Mouse (Mus musculus) spleen, postnatal 10 days (tissue): ENCODE results near the gene Tmem216.

Experiments used
- DNase-seq, 2 experiments: peaks; one replicate each; pipeline ENCODE4 v3.0.0; 2021 to 2022; ENCODE audit warnings: low spot score in 2 of 2

Gene Tmem216

GRCm38 (mm10) chr19:10555624-10556510 is at the start of gene Tmem216:
TSS of gene Tmem216 (minus strand) at chr19:10556238.
- DNase-seq = peak; percentile 74 to 91

GRCm38 (mm10) chr19:10605293-10605900 is 49.4 kb upstream of the Tmem216 start, which contains the start of the genes Ddb1 and Tkfc:
TSS of gene Ddb1 (plus strand) at chr19:10605327.
TSS of gene Tkfc (minus strand) at chr19:10605654.
- DNase-seq = peak; percentile 100

- peak; percentile 28 to 31 for DNase-seq
These were observed 48.5 kb upstream of the Tmem216 start for GRCm38 (mm10) chr19:10604534-10604933.

GRCm38 (mm10) chr19:10603660-10604523 is 47.9 kb upstream of the Tmem216 start:
- peak in 1 of 2 experiments; percentile 21 for DNase-seq

GRCm38 (mm10) chr19:10602787-10603186 is 46.7 kb upstream of the Tmem216 start:
- DNase-seq = peak; percentile 85 to 93

DNA sequence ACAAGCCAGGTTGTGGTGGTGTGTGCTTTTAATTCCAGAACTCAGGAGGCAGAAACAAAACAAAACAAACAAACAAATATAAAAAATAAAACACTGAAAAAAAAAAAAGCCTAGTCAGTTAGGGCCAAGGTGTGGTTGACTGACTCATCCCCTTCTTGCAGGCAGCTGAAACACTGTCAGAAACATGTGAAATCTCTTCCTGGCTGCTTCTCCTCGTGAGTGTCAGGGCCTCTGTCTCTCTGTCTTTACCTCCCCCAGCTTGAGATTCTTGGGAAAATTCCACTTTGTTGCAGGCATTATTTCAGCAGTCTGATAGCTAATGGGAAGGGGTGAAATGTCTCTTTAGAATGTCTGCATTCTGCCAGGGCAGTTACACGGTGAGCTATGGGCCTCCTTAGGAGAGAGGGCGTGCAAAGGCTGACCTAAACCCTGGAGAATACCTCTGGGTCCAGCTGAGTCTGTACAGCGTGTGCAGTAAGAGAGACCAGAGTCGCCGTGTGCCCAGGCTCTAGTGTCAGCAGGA is 46.3 kb upstream of the Tmem216 start:
- no peak for DNase-seq

DNA sequence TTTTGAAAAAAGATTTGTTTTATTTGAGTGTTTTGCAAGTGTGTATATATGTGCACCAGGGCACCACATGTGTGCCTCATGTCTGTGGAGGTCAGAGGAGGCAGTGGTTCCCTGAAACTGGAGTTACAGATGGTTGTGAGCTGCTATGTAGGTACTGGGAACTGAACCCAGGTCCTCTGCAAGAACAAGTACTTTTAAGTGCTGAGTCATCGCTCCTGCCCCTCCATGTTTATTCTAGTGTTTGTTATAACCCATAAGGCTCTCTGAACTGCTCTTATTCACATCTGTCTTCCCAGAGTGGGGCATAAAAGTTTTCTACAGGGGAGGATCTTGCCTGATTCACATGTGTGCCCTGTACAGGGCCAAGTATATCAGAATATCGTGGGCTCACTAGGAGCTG is 43.6 kb upstream of the Tmem216 start:
- DNase-seq = no peak

DNA sequence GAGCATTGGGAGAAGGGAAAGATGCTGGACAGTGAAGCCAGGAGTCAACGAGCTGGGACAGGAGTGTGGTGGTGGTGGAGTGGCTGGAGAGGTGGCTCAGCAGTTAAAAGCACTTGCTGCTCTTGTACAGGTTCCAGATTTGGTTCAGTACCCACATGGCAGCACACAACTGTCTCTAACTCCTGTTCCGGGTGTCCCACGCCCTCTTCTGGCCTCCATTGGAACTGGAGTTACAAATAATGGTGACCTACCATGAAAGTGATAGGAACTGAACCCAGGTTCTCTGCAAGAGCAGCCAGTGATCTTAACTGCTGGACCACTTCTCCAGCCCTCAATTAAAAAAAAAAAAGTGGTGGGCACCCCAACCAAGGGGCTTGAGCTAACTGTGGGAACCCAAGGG is 42.1 kb upstream of the Tmem216 start:
- peak in 1 of 2 experiments; percentile 60 for DNase-seq

DNA sequence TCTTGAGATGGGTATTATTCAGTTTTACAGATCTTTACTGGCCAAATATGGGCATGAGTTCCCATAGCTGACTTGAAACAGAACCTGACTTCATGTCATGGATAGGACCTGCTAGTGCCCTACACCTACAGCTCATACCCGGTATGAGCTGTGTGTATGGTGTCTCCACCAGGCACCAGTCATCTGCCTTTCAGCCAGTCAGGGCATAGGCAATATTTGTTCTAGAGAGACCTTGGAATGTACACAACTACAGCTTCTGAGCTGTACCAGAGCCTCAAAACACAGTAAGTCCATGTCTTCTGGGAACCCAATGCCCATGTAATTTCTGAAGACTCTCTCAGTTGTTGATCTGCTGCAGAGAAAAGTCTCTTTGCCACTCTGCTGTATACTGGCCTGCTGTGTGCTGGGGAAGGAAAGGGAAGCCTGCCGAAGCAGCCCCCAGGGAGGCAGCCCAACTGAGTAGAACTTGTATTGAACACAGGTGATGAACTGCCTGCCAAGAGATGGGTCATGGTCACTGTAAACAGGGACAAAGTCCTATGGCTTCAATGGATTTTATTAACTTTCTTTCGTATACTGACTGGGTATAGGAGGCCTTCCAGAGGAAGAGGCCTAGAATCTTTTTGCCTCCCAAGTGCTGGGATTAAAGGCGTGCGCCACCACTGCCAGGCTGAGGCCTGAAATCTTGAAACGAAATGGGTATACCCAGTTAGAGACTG is 35.8 kb upstream of the Tmem216 start:
- DNase-seq = peak in 1 of 2 experiments; percentile 8

- DNase-seq = no peak
These were observed 34.3 kb upstream of the Tmem216 start for GRCm38 (mm10) chr19:10590301-10590700.

DNA sequence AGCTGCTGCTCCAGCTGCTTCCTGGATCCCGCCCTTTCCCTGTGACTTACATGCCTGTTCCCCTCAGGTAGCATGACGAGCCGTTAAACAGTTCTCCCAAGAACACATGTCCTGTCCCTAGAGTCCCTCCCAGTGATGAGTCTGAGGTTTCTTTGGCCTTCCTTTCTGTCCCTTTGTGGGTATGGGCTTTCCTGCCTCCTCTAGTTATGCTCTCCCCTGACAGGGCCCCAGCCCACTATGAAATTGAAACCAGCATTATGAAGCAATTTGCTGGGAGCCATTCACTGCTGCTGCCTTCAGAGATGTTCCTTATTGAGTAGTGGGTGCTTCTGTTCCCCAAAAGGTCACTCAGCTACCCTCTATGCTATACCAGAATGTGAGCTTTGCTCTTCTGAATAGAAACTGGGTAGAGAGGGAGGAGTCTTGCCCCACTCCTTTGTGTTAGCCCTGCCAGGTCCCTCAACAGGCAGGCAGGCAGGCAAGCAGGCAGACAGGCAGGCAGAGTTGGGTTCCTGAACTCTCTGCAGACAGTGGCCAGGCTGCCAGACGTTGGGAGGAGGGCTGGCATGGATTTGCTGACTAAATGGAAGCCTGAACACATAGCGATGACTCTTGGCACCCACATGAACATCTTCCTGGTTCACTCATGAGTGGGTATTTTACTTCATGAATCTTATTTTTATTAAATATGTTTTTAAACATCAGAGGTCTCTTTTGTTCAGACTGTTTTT is 33.3 kb upstream of the Tmem216 start:
- peak in 1 of 2 experiments; percentile 12 for DNase-seq

DNA sequence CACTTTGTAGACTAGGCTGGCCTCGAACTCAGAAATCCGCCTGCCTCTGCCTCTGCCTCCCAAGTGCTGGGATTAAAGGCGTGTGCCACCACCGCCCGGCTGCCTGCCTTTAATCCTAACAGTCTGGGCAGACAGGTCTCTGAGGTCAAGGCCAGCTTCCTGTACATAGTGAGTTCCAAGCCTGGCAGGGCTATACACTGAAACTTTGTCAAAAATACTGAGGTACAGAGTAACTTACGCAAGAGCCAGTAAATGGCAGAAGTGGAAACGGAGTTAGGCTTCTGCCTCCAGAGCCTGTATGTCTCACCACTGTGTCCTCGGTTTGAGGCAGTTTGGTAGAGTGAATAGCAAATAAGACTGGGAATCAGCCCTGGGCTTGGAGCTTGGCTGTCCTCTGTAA is 31.2 kb upstream of the Tmem216 start:
- DNase-seq = no peak

DNA sequence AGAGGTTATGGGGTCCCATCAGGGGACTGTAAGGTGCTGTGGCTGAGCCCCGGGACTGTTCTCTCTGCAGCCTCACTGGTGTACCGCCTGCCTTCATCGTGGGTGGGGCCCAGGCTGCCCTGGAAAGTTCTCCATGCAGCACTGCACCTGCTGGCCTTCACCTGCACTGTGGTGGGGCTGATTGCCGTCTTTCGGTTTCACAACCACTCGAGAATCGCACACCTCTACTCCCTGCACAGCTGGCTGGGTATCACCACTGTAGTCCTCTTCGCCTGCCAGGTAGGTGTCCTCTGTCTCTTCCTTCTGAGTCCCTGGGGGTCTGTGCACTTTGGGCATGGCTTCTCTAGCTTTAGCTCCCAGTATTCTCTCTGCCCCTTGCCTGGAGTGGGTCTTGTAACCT is 29.1 kb upstream of the Tmem216 start:
- peak in 1 of 2 experiments; percentile 58 for DNase-seq

DNA sequence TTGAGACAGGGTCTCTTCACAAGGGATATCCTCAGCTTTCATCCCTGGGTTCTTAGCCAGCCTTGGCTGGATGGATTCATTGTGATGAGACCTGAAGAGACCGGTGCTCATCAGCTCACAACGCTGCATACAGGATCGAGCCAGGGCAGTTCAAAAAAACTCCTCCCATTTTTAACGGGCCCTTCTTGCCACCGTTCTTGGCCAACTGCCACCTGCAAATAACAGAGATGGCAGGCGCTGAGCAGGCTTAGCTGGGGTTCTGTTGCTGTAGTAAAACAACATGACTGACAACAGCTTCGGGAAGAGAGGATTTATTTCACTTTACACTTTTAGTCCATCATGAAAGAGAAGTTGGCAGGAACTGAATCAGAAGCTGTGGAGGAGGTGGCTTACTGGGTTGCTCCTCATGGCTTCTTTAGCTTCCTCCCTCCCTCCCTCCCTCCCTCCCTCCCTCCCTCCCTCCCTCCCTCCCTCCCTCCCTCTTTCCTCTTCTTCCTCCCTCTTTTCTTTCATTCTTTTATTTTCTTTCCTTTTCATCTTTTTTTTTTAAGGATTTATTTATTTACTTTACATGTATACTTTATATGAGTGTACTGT is 27.6 kb upstream of the Tmem216 start:
- DNase-seq = peak; percentile 37 to 66

DNA sequence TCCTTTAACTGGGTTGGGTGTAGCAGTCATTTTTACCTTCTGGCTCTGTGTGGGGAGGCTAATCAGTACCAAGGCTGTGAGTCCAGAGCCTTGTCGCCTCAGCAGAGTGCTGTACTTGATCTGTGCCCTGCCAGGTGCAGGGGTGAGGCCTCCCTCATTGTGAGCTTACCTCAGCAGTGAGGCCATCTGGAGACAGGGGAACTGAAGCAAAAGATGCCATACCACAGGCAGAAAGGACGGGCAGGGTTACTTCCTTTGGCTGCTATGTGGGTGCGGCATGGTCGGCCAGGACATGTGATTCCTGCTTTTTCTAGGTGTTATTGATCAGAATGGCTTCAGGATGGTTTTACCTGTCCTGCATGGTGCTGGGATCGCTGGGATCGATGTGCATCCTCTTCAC is 25.9 kb upstream of the Tmem216 start:
- peak; percentile 20 to 64 for DNase-seq

DNA sequence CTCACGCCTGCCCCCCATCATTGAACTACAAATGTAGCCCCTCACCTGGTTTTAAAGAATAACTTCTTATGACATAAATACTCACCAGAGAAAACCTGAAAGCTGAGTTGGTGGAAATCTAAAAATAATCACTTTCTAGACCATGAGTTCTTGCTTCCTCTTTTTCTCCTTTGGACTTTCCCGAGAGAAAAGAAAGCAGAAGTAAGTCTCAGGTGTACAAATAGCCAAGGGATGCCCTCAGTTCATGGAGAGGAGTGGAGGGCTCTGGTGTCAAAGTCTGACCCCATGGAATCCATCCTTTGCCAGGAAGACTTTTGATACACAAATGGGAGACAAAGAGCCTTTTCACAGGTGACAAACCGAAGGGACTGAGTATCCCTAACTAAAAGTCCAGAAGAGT is 24.7 kb upstream of the Tmem216 start:
- DNase-seq = peak in 1 of 2 experiments; percentile 16

- DNase-seq = peak in 1 of 2 experiments; percentile 10
These were observed 24.1 kb upstream of the Tmem216 start for GRCm38 (mm10) chr19:10580102-10580501.

DNA sequence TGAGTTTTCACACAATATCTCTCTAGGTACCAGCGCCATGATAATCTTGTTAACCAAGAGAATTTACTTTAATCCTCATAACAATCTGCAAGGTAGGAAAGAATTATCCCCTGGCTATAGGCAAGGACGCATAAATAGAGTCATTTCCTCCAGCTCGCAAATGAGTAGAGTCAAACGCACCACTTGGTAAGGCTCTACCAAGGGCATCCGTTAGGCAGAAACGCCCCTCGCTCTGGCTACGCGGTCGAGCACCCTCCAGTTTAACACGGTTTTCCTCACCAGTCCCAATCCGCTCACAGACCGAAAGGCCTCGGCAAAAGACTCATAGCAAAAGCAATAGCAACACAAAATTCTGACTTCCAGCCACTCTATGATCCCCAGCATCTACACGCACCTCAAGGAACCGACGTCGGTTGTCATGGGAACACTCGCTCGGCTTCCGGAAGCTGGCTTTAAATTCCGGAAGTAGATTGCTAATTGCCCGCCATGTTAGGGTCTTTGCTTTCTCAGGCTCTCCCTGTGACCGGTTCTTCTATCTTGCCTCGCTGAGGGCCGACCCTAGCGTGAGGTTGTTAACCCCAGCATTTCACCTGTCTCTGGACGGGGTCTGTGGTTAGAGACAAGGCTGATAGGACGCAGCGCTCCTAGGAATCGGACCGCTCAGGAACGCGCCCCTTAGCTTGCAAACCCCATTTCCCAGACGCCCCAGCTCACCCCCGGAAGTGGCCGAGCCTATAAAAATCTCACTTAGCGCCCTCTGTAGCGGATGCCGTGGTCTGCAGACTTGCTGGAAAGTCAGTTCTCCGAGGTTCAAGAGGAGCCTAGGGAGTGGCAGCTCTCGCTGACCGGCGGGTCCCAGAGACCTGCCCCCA is 20.9 kb upstream of the Tmem216 start, which contains the start of the genes Cyb561a3 and Tmem138:
Cyb561a3 (plus strand) TSS at position 483 of the 872 bp plus-strand sequence.
Tmem138 (minus strand) TSS at position 673 of the 872 bp plus-strand sequence.
- DNase-seq = peak; percentile 87 to 92

- no peak for DNase-seq
These were observed 13.6 kb upstream of the Tmem216 start for GRCm38 (mm10) chr19:10569627-10570026.
